ENCODE assay signal across 8 mouse cellular contexts in genomic region chr2:32847468-32847821, GRCm38 (mm10). TPM values are rescaled to one million over a fixed set of nuclear protein-coding genes. Genes with fewer than 3 reads are reported as not detected.
A peak's percentile ranks its signal among the peaks of the same experiment; 100 is the strongest.
DNase-seq lines count a peak whose midpoint lies in the region; ATAC-seq lines count a peak whose summit lies in the region.

No protein-coding gene starts in this region.

- peaks cover 24% of the 10 kb centered on the region for H3K4me1 ChIP-seq in heart, embryonic 15.5 days (replicated peaks)
- H3K4me1 ChIP-seq in hindbrain, embryonic 16.5 days (ENCODE audit: control insufficient read depth, insufficient read depth, low read depth, low read length): peaks cover 13% of the 10 kb centered on the region
- peaks cover 13% of the 10 kb centered on the region for H3K4me1 ChIP-seq in midbrain, embryonic 14.5 days (ENCODE audit: control insufficient read depth, insufficient read depth, low read length)

- no peak for ATAC-seq in heart, embryonic 15.5 days (replicated peaks; ENCODE audit: insufficient number of reproducible peaks, insufficient read depth, low FRiP score, low read depth)
- ATAC-seq in common myeloid progenitor, adult 5-6 weeks (replicated peaks; ENCODE audit: low read depth, poor library complexity, severe bottlenecking): peak; percentile 22; the same call in 1 of the 2 replicates
- ATAC-seq in hindbrain, embryonic 16.5 days: peak; percentile 59
- ATAC-seq in midbrain, embryonic 14.5 days (ENCODE audit: low FRiP score, low TSS enrichment): peak; percentile 18; the same call in 1 of the 2 replicates

- WGBS in heart, embryonic 15.5 days: 42% methylated on average over 6 of the region's 6 CpGs
- WGBS in hindbrain, embryonic 16.5 days: 55% methylated on average over 6 of the region's 6 CpGs
- WGBS in midbrain, embryonic 14.5 days: 53% methylated on average over 6 of the region's 6 CpGs

- H3K9ac ChIP-seq in heart, embryonic 15.5 days: peak overlapping the region; percentile 86; the same call in 1 of the 2 replicates
- 0 out of 2 replicates have a peak overlapping the region, but pooled peaks have one; percentile 44 for H3K9ac ChIP-seq in hindbrain, embryonic 16.5 days (ENCODE audit: low read depth, low read length)
- no peak overlapping the region for H3K9ac ChIP-seq in midbrain, embryonic 14.5 days (replicated peaks; ENCODE audit: low read length)

- H3K27me3 ChIP-seq in heart, embryonic 15.5 days: peaks cover 14% of the 10 kb centered on the region
- no peaks in the 10 kb centered on the region for H3K27me3 ChIP-seq in hindbrain, embryonic 16.5 days (replicated peaks; ENCODE audit: control insufficient read depth, insufficient read depth, low read length)
- no peaks in the 10 kb centered on the region for H3K27me3 ChIP-seq in midbrain, embryonic 14.5 days (ENCODE audit: control insufficient read depth, insufficient read depth, low read length)

- H3K27ac ChIP-seq in heart, embryonic 15.5 days: no peak overlapping the region
- H3K27ac ChIP-seq in hindbrain, embryonic 16.5 days (ENCODE audit: low read depth, low read length): no peak overlapping the region
- H3K27ac ChIP-seq in midbrain, embryonic 14.5 days (replicated peaks; ENCODE audit: low read depth, low read length): no peak overlapping the region

- no peaks in the 10 kb centered on the region for H3K9me3 ChIP-seq in heart, embryonic 15.5 days (replicated peaks)
- H3K9me3 ChIP-seq in hindbrain, embryonic 16.5 days (ENCODE audit: control insufficient read depth, low read length): no peaks in the 10 kb centered on the region
- H3K9me3 ChIP-seq in midbrain, embryonic 14.5 days (ENCODE audit: control insufficient read depth, low read length): no peaks in the 10 kb centered on the region

- H3K36me3 ChIP-seq in heart, embryonic 15.5 days: no peaks in the 10 kb centered on the region
- H3K36me3 ChIP-seq in hindbrain, embryonic 16.5 days (ENCODE audit: control insufficient read depth, insufficient read depth, low read length): no peaks in the 10 kb centered on the region
- H3K36me3 ChIP-seq in midbrain, embryonic 14.5 days (ENCODE audit: control insufficient read depth, insufficient read depth, low read length): no peaks in the 10 kb centered on the region

- DNase-seq in heart, adult 9 months (ENCODE audit: low spot score in 2 of 2): no peak
- no peak for DNase-seq in midbrain, embryonic 14.5 days
- DNase-seq in adrenal gland, adult 8-10 months: no peak
- DNase-seq in ovary, adult 18-20 months (ENCODE audit: low spot score): no peak
- no peak for DNase-seq in urinary bladder, adult 2 months (ENCODE audit: low spot score)

- peak overlapping the region; percentile 90 for H3K4me2 ChIP-seq in heart, embryonic 15.5 days
- H3K4me2 ChIP-seq in hindbrain, embryonic 16.5 days (ENCODE audit: low read length): peak overlapping the region; percentile 56
- H3K4me2 ChIP-seq in midbrain, embryonic 14.5 days (ENCODE audit: low read length): peak overlapping the region; percentile 74

- peak overlapping the region; percentile 91 for H3K4me3 ChIP-seq in heart, embryonic 15.5 days
- peak overlapping the region; percentile 90 for H3K4me3 ChIP-seq in hindbrain, embryonic 16.5 days (ENCODE audit: low read length)
- peak overlapping the region; percentile 78 for H3K4me3 ChIP-seq in midbrain, embryonic 14.5 days (replicated peaks; ENCODE audit: low read depth, low read length)

RNA-seq across cellular contexts. Expression of gene Stxbp1, which starts 0.4 kb away (rescaled TPM):
- 23.8 and 28.3 TPM in 2 replicates for polyA plus RNA-seq in heart, embryonic 15.5 days (2015; fragmentation: Nextera tagmentation; extraction: Ambion mirVana)
- 7.4 and 9.1 TPM in 2 replicates for total RNA-seq in common myeloid progenitor, adult 5-6 weeks (2017)
- polyA plus RNA-seq in hindbrain, embryonic 16.5 days (2015; fragmentation: Nextera tagmentation; extraction: Ambion mirVana): 357 and 362 TPM in 2 replicates
- 240 and 245 TPM in 2 replicates for polyA plus RNA-seq in midbrain, embryonic 14.5 days (2014; fragmentation: Nextera tagmentation; extraction: Ambion mirVana)
- 10 to 100 TPM; 23.8 to 50.5 (median 37.5) TPM for total RNA-seq in adrenal gland, adult 8-10 months (2022)
- 15.8 and 19.8 TPM in 2 replicates for polyA plus RNA-seq in urinary bladder, adult 2 months (2012; rRNA removed)

RNA-seq across cellular contexts. Expression of gene Fam129b, which starts 28.5 kb away (rescaled TPM):
- 43.0 and 57.4 TPM in 2 replicates for polyA plus RNA-seq in heart, embryonic 15.5 days (2015; fragmentation: Nextera tagmentation; extraction: Ambion mirVana)
- 13.1 TPM in 2 replicates for total RNA-seq in common myeloid progenitor, adult 5-6 weeks (2017)
- 31.7 and 37.0 TPM in 2 replicates for polyA plus RNA-seq in hindbrain, embryonic 16.5 days (2015; fragmentation: Nextera tagmentation; extraction: Ambion mirVana)
- polyA plus RNA-seq in midbrain, embryonic 14.5 days (2014; fragmentation: Nextera tagmentation; extraction: Ambion mirVana): 13.6 and 19.8 TPM in 2 replicates
- total RNA-seq in adrenal gland, adult 8-10 months (2022): 10 to 100 TPM; 18.7 to 35.3 (median 29.3) TPM
- 99.6 and 102 TPM in 2 replicates for polyA plus RNA-seq in urinary bladder, adult 2 months (2012; rRNA removed)
